Mouse (Mus musculus) midbrain, embryonic 11.5 days (tissue): ENCODE measurements around the gene Ptpn22. TPM values are rescaled to one million over a fixed set of nuclear protein-coding genes. Genes with fewer than 3 reads are reported as not detected.

Experiments used
- ATAC-seq: fragments of 200-750 bp; cut with Nextera tagmentation; 2 replicates; pipeline ENCODE4 v1.8.0; 2017; ENCODE audit warnings: moderate TSS enrichment, moderate library complexity; ENCODE audit not compliant: low FRiP score
- DNase-seq: peaks from one replicate; pipeline ENCODE4 v3.0.0; 2015; ENCODE audit warnings: low spot score; ENCODE audit errors: missing footprints
- H3K27ac ChIP-seq: fragments of 300-500 bp; sonication (generic); 2 replicates; pipeline ENCODE4 v1.5.1; 2014; ENCODE audit warnings: low read depth, low read length
- H3K27me3 ChIP-seq: fragments of 300-500 bp; sonication (generic); 2 replicates; pipeline ENCODE4 v1.6.1; 2014; ENCODE audit warnings: mild to moderate bottlenecking, low read length, moderate library complexity, mixed read lengths; ENCODE audit not compliant: control insufficient read depth, insufficient read depth
- H3K36me3 ChIP-seq: fragments of 300-500 bp; sonication (generic); 2 replicates; pipeline ENCODE4 v1.6.1; 2014; ENCODE audit warnings: mild to moderate bottlenecking, low read length, moderate library complexity, mixed read lengths; ENCODE audit not compliant: control insufficient read depth, insufficient read depth
- H3K4me1 ChIP-seq: fragments of 300-500 bp; sonication (generic); 2 replicates; pipeline ENCODE4 v1.6.1; 2014; ENCODE audit warnings: low read length; ENCODE audit not compliant: control insufficient read depth, insufficient read depth
- H3K4me2 ChIP-seq: fragments of 300-500 bp; sonication (generic); 2 replicates; pipeline ENCODE4 v1.6.1; 2014; ENCODE audit warnings: mild to moderate bottlenecking, moderate library complexity
- H3K4me3 ChIP-seq: fragments of 300-500 bp; sonication (generic); 2 replicates; pipeline ENCODE4 v1.5.1; 2014; ENCODE audit warnings: low read depth, low read length
- H3K9ac ChIP-seq: fragments of 300-500 bp; sonication (generic); 2 replicates; pipeline ENCODE4 v1.6.1; 2014; ENCODE audit warnings: low read length
- H3K9me3 ChIP-seq: fragments of 300-500 bp; sonication (generic); 2 replicates; pipeline ENCODE4 v1.6.1; 2016; ENCODE audit warnings: low read length; ENCODE audit not compliant: control insufficient read depth
- WGBS: fragments of 180-500 bp; shearing (Covaris S2); extraction: QIAGEN DNeasy Blood & Tissue Kit; methylation state at CpG from one replicate; pipeline ENCODE4 v1.1.7; 2014; 5-methylcytosine and 5-hydroxymethylcytosine counted together
- polyA plus RNA-seq: library from polyadenylated mRNA; unstranded; fragments of >200 nt; fragmentation: Nextera tagmentation; extraction: Ambion mirVana; gene quantifications from 2 replicates; pipeline ENCODE4 v1.2.1, GENCODE M21; 2014

The Ptpn22 gene
- polyA plus RNA-seq, 1 experiment from 2014 or later: 0.23 TPM

GRCm38 (mm10) chr3:103927511-103927910 is 67.9 kb downstream of the Ptpn22 start:
- Histone ChIP-seq H3K36me3 (peaks cover 5% of the 10 kb centered on the region; the same call in 1 of the 2 replicates), H3K27ac (no peak overlapping the region), H3K27me3 (no peaks in the 10 kb centered on the region), H3K4me1 (peaks cover 2% of the 10 kb centered on the region; the same call in 1 of the 2 replicates), H3K9me3 (no peaks in the 10 kb centered on the region), H3K4me3 (no peak overlapping the region), H3K9ac (no peak overlapping the region), H3K4me2 (no peak overlapping the region)
- ATAC-seq (no peak), DNase-seq (no peak)
- 66% methylated on average over 6 of the region's 6 CpGs for WGBS

DNA sequence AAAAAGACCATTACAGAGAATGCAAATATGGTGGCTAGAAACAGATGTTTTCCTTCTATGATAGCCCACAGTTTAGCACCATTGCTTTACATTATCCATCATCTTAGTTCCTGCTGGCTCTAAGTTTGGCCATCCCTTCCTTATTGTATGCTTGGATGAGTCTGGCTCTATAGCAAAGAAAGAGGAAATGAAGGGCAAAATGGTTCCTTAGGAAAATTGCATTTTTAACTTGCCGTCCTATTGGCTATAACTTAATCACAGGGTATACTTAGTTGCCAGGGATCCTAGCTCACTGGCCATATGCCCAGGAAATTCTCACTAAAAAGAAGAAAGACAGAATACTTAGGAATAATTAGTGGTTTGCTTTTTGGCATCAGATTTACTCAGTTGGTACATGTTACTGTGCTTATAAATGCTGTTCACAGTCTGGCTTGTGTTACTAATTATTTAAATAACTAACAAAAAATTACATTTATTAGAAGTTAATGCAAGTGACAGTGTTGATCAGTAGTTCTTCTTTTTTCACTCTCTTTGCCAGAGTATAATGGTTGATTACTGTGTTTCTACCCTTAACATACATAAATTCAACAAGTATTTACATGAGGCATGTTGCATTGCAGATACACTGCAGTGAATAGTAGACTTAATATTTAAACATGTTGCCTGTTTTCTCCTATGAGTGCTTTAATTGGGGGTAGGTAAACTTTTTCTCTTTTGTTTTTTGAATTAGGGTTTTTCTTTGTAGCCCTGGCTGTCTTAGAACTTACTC is 85.4 kb downstream of the Ptpn22 start:
- H3K27ac ChIP-seq: no peak overlapping the region
- no peak overlapping the region for H3K9ac ChIP-seq
- H3K9me3 ChIP-seq: no peaks in the 10 kb centered on the region
- DNase-seq (no peak), ATAC-seq (no peak)
- H3K36me3 ChIP-seq: no peaks in the 10 kb centered on the region
- H3K4me3 ChIP-seq: no peak overlapping the region
- H3K4me2 ChIP-seq: no peak overlapping the region
- H3K4me1 ChIP-seq: no peaks in the 10 kb centered on the region
- H3K27me3 ChIP-seq: no peaks in the 10 kb centered on the region
- WGBS: 91% methylated on average over 1 of the region's 1 CpGs

DNA sequence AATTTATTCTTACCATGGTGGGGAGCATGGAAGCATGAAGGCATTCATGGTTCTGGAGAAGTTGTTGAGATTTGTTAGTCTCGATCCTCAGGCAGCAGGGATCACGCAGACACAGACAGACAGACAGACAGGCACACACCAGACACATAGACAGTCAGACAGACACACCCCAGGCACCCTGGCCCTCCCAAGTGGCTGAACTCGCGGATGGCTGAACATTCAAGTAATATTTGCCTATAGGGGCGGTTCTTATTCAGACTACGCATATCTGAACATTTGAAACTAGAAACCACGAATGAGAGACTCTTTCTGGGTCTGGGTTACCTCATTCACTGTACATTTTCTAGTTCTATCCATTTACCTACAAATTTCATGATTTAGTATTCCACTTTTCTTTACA is 89.1 kb downstream of the Ptpn22 start:
- Histone ChIP-seq H3K9me3 (no peaks in the 10 kb centered on the region), H3K27me3 (no peaks in the 10 kb centered on the region), H3K9ac (no peak overlapping the region), H3K4me2 (no peak overlapping the region), H3K4me3 (no peak overlapping the region), H3K4me1 (no peaks in the 10 kb centered on the region), H3K27ac (no peak overlapping the region), H3K36me3 (no peaks in the 10 kb centered on the region)
- DNase-seq (no peak), ATAC-seq (no peak)
- 88% methylated on average over 7 of the region's 7 CpGs for WGBS

DNA sequence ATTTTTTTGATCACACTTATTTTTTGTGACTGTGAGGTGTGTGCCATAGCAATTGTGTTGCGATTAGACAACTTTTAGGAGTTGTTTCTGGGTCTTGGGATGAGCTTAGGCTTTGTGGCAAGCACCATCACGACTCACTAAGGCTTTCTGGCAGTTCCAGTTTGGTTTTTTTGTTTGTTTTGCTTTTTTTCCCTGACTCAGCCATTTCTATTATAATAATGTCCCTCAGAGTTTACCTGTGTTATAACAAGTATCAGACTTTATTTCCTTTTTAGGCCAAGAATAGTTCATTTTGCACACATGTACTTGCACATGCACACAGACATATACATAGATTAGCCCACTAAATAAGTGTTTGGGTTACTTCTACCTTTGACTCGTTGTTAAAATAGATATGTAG is 101.0 kb downstream of the Ptpn22 start:
- Histone ChIP-seq H3K27ac (no peak overlapping the region), H3K36me3 (no peaks in the 10 kb centered on the region), H3K27me3 (no peaks in the 10 kb centered on the region), H3K4me2 (no peak overlapping the region), H3K9ac (no peak overlapping the region), H3K9me3 (no peaks in the 10 kb centered on the region), H3K4me3 (no peak overlapping the region), H3K4me1 (no peaks in the 10 kb centered on the region)
- ATAC-seq (no peak), DNase-seq (no peak)
- 95% methylated on average over 3 of the region's 3 CpGs for WGBS

Other genes with a start within 250 kb of the Ptpn22 start
- 0.08 and 0.19 TPM in 2 replicates for gene Atg4a-ps, start 213.7 kb upstream of the Ptpn22 start, polyA plus RNA-seq
- 8.9 and 10.5 TPM in 2 replicates for gene Olfml3, start 121.8 kb upstream of the Ptpn22 start, polyA plus RNA-seq
- not detected in 2 replicates for gene Gm10964, start 120.4 kb upstream of the Ptpn22 start, polyA plus RNA-seq
- 15.9 and 16.6 TPM in 2 replicates for gene Hipk1, start 68.2 kb upstream of the Ptpn22 start, polyA plus RNA-seq
- gene Dclre1b, start 50.4 kb upstream of the Ptpn22 start, polyA plus RNA-seq: 36.3 and 44.6 TPM in 2 replicates
- 22.8 and 25.6 TPM in 2 replicates for gene Ap4b1, start 50.3 kb upstream of the Ptpn22 start, polyA plus RNA-seq
- gene Gm43064, start 50.2 kb upstream of the Ptpn22 start, polyA plus RNA-seq: 0.15 TPM in 1 of 2 replicates, not detected in the other
- 0.14 and 0.20 TPM in 2 replicates for gene Bcl2l15, start 27.2 kb upstream of the Ptpn22 start, polyA plus RNA-seq
- gene Rsbn1, start 54.3 kb downstream of the Ptpn22 start, polyA plus RNA-seq: 21.1 and 24.0 TPM in 2 replicates
- 53.4 and 59.2 TPM in 2 replicates for gene Phtf1, start 108.3 kb downstream of the Ptpn22 start, polyA plus RNA-seq